Mouse (Mus musculus) retina, embryonic 14.5 days (tissue): ENCODE data around the gene Tex12.

ENCODE experiments used
- DNase-seq: peaks from one replicate; pipeline ENCODE4 v3.0.0-alpha.2; 2015; ENCODE audit warnings: low spot score

Tex12 gene

GRCm38 (mm10) chr9:50561145-50561917 is at the start of gene Tex12:
Gene Tex12, minus strand, starts transcription at chr9:50561325.
- DNase-seq, result no peak

DNA sequence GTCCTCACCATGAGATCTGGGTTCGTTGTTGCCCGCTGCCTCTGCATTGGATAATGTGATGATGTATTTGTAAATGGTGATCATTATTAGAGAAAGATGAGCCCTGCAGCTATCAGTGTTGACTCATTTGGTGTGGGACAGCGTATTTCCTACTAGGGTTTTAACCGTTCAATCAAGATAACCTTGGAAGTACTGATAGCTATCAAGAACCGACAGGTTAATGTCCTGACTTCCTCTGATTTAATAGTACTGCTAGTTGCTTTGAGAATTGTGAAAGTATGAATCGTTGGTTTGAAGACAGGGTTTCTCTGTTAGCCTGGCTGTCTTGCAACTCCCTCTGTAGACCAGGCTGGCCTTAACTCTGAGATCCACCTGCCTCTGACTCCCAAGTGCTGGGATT is 43.2 kb upstream of the Tex12 start:
- DNase-seq, result no peak

GRCm38 (mm10) chr9:50603998-50604324 is 42.8 kb upstream of the Tex12 start:
- DNase-seq, result no peak

- peak; percentile 97 for DNase-seq
Observed at GRCm38 (mm10) chr9:50603189-50603997, 42.3 kb upstream of the Tex12 start, which contains the start of the genes Sdhd and Timm8b. Gene Sdhd, minus strand, starts transcription at chr9:50603812. Gene Timm8b, plus strand, starts transcription at chr9:50603910.

GRCm38 (mm10) chr9:50602055-50602845 is 41.1 kb upstream of the Tex12 start:
- no peak for DNase-seq

DNA sequence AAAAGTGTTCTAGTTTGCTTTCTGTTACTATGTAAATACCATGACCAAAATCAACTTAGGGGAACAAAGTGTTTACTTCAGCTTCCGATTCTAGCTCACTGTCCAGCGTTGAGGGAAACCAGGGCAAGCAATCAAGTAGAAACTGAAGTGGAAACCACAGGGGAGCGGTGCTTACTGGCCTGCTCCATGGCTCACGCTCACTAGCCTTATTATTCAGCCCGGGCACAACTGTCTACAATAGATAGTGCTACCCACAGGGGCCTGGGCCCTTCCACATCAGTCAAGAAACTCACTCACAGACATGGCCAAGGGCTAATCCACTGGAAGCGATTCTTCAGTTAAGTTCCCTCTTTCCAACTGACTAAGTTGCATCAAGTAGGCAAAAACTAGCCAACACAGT is 40.4 kb upstream of the Tex12 start:
- peak; percentile 13 for DNase-seq

DNA sequence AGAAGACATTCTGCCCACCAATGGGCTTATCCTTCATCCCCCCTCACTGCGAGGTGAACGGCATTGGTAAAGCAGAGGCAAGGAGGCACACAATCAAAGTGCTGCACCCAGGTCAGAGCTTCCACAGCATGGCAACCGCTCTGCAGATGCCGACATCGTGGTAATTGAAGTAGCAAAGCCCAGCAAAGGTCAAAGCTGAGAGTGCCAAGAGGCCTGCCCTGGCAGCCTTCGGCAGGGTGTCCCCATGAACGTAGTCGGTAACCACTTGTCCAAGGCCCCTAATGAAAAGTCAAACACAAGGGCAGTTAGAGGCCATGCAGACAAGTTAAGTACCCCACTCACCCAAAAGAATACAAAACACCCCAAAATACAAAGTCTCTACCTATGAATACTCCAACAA is 35.8 kb upstream of the Tex12 start:
- DNase-seq, result no peak

DNA sequence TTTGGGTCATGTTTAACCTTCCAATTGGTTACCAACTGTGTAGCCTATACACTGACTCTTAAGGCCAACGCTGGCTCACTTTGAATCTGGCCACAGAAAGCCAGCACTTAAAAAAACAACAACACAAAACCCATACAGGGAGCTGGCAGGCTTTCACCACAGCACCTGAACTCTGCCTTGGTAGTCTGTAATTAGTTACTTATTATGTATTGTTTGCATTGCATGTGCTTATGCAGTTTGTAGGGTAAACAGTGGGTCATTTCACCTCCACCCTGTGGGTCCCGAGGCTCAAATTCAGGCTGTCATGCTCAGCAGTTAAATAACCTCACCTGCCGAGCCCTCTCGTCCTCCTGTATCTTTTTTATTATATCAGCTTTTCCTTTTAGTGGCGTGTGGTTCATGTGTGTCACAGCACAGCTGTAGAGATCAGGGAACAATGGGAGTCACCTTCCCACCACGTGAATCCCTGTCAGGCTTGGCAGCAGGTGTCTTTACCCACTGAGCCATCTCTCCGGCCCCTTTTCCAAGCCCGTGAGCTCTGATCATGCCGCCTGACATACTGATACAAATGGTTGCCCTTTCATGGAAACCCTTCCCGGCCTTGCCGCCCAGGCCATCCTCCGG is 33.8 kb upstream of the Tex12 start:
- DNase-seq, result no peak

- peak; percentile 55 for DNase-seq
Observed at GRCm38 (mm10) chr9:50593544-50593943, 32.4 kb upstream of the Tex12 start.

DNA sequence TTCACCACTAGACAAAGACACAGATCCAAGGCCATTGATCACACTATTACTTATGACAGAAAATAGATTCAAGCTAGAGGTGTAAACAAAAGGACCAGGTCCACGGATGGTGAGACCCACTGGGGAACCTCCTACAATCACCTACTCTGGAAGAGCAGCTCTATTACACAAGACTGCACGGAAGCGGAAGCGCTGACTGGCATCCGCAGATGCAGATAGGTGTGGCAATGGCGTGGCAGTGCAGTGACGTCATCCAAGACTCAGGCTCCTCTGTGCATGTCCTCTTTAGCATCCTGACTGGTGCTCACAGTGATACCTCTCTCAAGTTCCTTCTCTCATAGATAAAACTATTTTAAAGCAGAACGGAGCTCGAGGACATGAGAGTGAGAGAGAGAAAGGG is 31.8 kb upstream of the Tex12 start:
- no peak for DNase-seq

- no peak for DNase-seq
Observed at GRCm38 (mm10) chr9:50590856-50591518, 29.9 kb upstream of the Tex12 start.

DNA sequence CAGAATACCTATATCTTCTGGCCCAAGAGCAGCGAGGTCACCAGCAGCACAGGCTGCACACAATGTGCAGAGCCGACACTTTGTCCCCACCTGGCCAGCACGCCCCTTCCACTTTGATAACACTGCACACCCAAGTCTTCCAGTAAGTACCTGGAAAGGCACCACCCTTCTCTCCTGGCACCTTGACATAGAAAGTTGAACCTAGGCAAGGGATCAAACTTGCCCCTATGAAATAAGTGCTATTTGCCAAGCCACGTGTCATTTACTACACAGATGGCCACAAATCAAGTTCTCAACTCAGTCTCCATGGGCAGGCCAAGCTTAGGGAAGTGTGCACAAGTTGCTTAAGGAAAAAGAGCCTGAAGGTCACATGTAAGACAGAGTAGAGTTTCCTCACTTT is 25.8 kb upstream of the Tex12 start:
- DNase-seq, result no peak

DNA sequence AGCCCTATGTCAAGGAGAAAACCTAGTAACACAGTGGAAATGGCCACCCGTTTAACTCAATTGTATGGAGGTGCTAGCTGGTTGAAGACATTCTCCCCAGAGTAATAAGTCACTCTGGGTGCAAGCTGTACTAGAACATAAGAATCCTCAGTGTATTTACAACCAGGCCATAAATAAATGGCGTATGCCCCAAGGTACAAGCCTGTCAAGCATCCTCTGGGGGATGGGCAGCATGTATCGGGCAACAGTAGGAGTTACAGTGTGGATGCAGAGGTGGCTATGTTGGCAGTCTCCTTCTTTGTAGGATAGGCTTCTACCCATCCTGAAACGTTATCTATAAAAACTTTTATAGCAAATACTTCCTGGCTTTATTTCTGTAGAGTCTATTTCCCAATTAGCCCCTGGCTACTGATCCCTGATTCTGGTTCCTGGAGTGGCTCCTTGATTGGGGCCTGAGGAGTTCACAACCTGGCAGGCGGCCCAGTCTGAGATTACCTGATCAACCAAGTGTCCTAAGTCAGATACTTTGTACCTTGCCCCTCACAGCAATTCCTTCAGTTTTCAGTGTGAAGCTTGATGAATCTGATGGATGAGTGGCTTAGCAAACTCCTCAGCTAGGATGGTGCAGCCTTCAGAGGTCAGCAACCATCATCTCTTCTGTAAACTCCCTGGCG is 24.2 kb upstream of the Tex12 start:
- no peak for DNase-seq

GRCm38 (mm10) chr9:50580370-50580769 is 19.2 kb upstream of the Tex12 start:
- DNase-seq, result no peak

DNA sequence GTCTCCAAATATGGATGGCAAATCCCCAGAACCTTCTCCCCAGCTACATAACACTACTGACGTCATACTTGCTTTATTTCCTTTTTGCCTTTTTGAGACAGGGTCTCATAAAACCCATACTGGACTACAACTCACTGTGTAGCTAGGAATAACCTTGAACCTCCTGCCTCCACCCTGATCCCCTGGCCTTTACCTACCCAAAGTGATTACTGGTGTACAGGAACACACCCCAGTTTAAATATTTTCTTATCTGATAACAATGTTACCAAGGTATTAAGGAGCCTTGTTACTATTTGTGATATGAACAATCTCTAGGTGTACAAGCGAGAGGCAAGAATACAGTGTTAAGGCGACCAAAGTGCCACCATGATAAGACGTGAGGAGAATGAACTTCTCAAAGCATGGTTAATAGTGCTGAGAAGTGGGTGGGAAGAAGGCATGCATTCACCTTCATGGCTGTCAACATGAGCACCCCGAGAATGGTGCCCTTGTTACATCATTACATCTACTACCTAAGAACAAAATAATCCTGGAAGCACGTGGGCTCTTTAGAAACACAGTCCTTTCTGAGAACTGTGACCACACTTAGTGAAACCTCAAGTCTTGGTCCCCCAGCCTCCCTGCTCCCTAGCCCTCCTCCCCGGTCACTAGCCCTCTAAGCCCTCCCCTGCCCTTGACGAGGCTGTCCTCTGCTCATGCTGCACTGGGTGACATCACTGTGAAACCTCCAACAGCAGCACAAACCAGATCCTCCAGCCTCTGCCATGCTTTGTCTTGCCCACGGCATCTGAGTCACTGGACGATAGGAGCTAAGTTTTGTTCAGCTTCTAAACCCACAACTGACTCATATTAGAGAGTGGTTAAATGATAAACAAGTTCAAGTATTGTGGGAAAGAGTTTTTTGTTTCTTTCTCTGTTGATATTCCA is 8.7 kb upstream of the Tex12 start:
- no peak for DNase-seq

GRCm38 (mm10) chr9:50567881-50568280 is 6.8 kb upstream of the Tex12 start:
- no peak for DNase-seq

GRCm38 (mm10) chr9:50567372-50567771 is 6.2 kb upstream of the Tex12 start:
- no peak for DNase-seq

- no peak for DNase-seq
Observed at GRCm38 (mm10) chr9:50565940-50566339, 4.8 kb upstream of the Tex12 start.

GRCm38 (mm10) chr9:50565173-50565572 is 4.0 kb upstream of the Tex12 start:
- DNase-seq, result no peak

GRCm38 (mm10) chr9:50561918-50562360 is 814 bp upstream of the Tex12 start:
- no peak for DNase-seq
